Mouse (Mus musculus): Measurements from ENCODE around the gene Mrgprf. TPM values are rescaled to one million over a fixed set of nuclear protein-coding genes. Genes with fewer than 3 reads are reported as not detected.

Mrgprf gene
- polyA plus RNA-seq, 1 experiment, result 4.4 TPM

- Histone ChIP-seq H3ac (ENCODE audit: control insufficient read depth, insufficient read length) (no peak overlapping the region), H3K79me2 (ENCODE audit: control insufficient read depth, insufficient read depth) (no peaks in the 10 kb centered on the region), H3K4me3 (no peak overlapping the region), H3K27me3 (ENCODE audit: control insufficient read depth, insufficient read depth, insufficient read length) (no peaks in the 10 kb centered on the region), H3K36me3 (ENCODE audit: control insufficient read depth, insufficient read depth) (no peaks in the 10 kb centered on the region), H3K4me2 (ENCODE audit: low read depth) (peak overlapping the region; percentile 1)
- no peak for TF ChIP-seq MAX (IDR thresholded peaks at IDR 0.05; ENCODE audit: low read depth)
- no peak for TF ChIP-seq MYOD1 (IDR thresholded peaks at IDR 0.05; ENCODE audit: control insufficient read depth in 1 of 3, insufficient read length in 2 of 3, low read depth in 2 of 3)
- TF ChIP-seq TCF12 (IDR thresholded peaks at IDR 0.05; ENCODE audit: insufficient read depth, poor library complexity, severe bottlenecking), result no peak
- no peak for TF ChIP-seq MYOG (IDR thresholded peaks at IDR 0.05; ENCODE audit: control insufficient read depth in 1 of 3, insufficient read depth in 1 of 3, insufficient read length in 2 of 3, low read depth in 2 of 3)
- no peak for TF ChIP-seq REST (IDR thresholded peaks at IDR 0.05; ENCODE audit: insufficient read depth, insufficient read length)
- TF ChIP-seq POLR2AphosphoS2 (IDR thresholded peaks at IDR 0.05; ENCODE audit: insufficient read length, low read depth), result no peak
- no peak for TF ChIP-seq SRF (IDR thresholded peaks at IDR 0.05; ENCODE audit: control insufficient read depth, insufficient read length, low read depth)
- TF ChIP-seq USF1 (IDR thresholded peaks at IDR 0.05; ENCODE audit: low read depth), result no peak
- no peak for TF ChIP-seq TCF3 (IDR thresholded peaks at IDR 0.05; ENCODE audit: insufficient read length, low read depth)
- TF ChIP-seq POLR2A (IDR thresholded peaks at IDR 0.05; ENCODE audit: insufficient read length, low read depth), result no peak
- TF ChIP-seq CEBPB (IDR thresholded peaks at IDR 0.05; ENCODE audit: insufficient read depth, poor library complexity, severe bottlenecking), result no peak
- TF ChIP-seq E2F4 (IDR thresholded peaks at IDR 0.05; ENCODE audit: insufficient read depth), result no peak
These were observed 11.5 kb downstream of the Mrgprf start for GRCm38 (mm10) chr7:145312137-145312536.

GRCm38 (mm10) chr7:145314785-145315411 is 14.3 kb downstream of the Mrgprf start, which contains the start of gene Mrgprd:
Gene Mrgprd (plus strand): TSS chr7:145314835.
- H3K4me2 ChIP-seq (ENCODE audit: low read depth), result no peak within 1 kb of the TSS
- H3K27me3 ChIP-seq (ENCODE audit: control insufficient read depth, insufficient read depth, insufficient read length), result no peaks in the 10 kb centered on the region
- no peak for TF ChIP-seq MAX (IDR thresholded peaks at IDR 0.05; ENCODE audit: low read depth)
- TF ChIP-seq TCF12 (IDR thresholded peaks at IDR 0.05; ENCODE audit: insufficient read depth, poor library complexity, severe bottlenecking), result no peak
- TF ChIP-seq CEBPB (IDR thresholded peaks at IDR 0.05; ENCODE audit: insufficient read depth, poor library complexity, severe bottlenecking), result no peak
- no peak for TF ChIP-seq REST (IDR thresholded peaks at IDR 0.05; ENCODE audit: insufficient read depth, insufficient read length)
- no peak for TF ChIP-seq POLR2A (IDR thresholded peaks at IDR 0.05; ENCODE audit: insufficient read length, low read depth)
- TF ChIP-seq USF1 (IDR thresholded peaks at IDR 0.05; ENCODE audit: low read depth), result no peak
- TF ChIP-seq MYOD1 (IDR thresholded peaks at IDR 0.05; ENCODE audit: control insufficient read depth in 1 of 3, insufficient read length in 2 of 3, low read depth in 2 of 3), result no peak
- no peak for TF ChIP-seq SRF (IDR thresholded peaks at IDR 0.05; ENCODE audit: control insufficient read depth, insufficient read length, low read depth)
- TF ChIP-seq TCF3 (IDR thresholded peaks at IDR 0.05; ENCODE audit: insufficient read length, low read depth), result no peak
- no peak for TF ChIP-seq E2F4 (IDR thresholded peaks at IDR 0.05; ENCODE audit: insufficient read depth)
- no peak for TF ChIP-seq POLR2AphosphoS2 (IDR thresholded peaks at IDR 0.05; ENCODE audit: insufficient read length, low read depth)
- no peak for TF ChIP-seq MYOG (IDR thresholded peaks at IDR 0.05; ENCODE audit: control insufficient read depth in 1 of 3, insufficient read depth in 1 of 3, insufficient read length in 2 of 3, low read depth in 2 of 3)
- no peak within 1 kb of the TSS for H3ac ChIP-seq (ENCODE audit: control insufficient read depth, insufficient read length)
- no peak within 1 kb of the TSS for H3K4me3 ChIP-seq
- no peaks in the 10 kb centered on the region for H3K36me3 ChIP-seq (ENCODE audit: control insufficient read depth, insufficient read depth)
- no peaks in the 10 kb centered on the region for H3K79me2 ChIP-seq (ENCODE audit: control insufficient read depth, insufficient read depth)

GRCm38 (mm10) chr7:145317522-145317921 is 16.9 kb downstream of the Mrgprf start:
- peak; percentile 65 for TF ChIP-seq TCF3 (IDR thresholded peaks at IDR 0.05; ENCODE audit: insufficient read length, low read depth)
- no peak for TF ChIP-seq POLR2AphosphoS2 (IDR thresholded peaks at IDR 0.05; ENCODE audit: insufficient read length, low read depth)
- TF ChIP-seq MYOG (IDR thresholded peaks at IDR 0.05; ENCODE audit: control insufficient read depth in 1 of 3, insufficient read depth in 1 of 3, insufficient read length in 2 of 3, low read depth in 2 of 3), result peak; percentile 82 to 97 (median 93)
- TF ChIP-seq MAX (IDR thresholded peaks at IDR 0.05; ENCODE audit: low read depth), result peak; percentile 34
- peak; percentile 79 for TF ChIP-seq TCF12 (IDR thresholded peaks at IDR 0.05; ENCODE audit: insufficient read depth, poor library complexity, severe bottlenecking)
- peak; percentile 65 to 94 (median 93) for TF ChIP-seq MYOD1 (IDR thresholded peaks at IDR 0.05; ENCODE audit: control insufficient read depth in 1 of 3, insufficient read length in 2 of 3, low read depth in 2 of 3)
- TF ChIP-seq USF1 (IDR thresholded peaks at IDR 0.05; ENCODE audit: low read depth), result no peak
- TF ChIP-seq CEBPB (IDR thresholded peaks at IDR 0.05; ENCODE audit: insufficient read depth, poor library complexity, severe bottlenecking), result no peak
- no peak for TF ChIP-seq E2F4 (IDR thresholded peaks at IDR 0.05; ENCODE audit: insufficient read depth)
- no peak for TF ChIP-seq REST (IDR thresholded peaks at IDR 0.05; ENCODE audit: insufficient read depth, insufficient read length)
- no peak overlapping the region for H3K4me3 ChIP-seq
- peak overlapping the region; percentile 2 for H3K4me2 ChIP-seq (ENCODE audit: low read depth)
- H3K27me3 ChIP-seq (ENCODE audit: control insufficient read depth, insufficient read depth, insufficient read length), result no peaks in the 10 kb centered on the region
- no peaks in the 10 kb centered on the region for H3K36me3 ChIP-seq (ENCODE audit: control insufficient read depth, insufficient read depth)
- no peak overlapping the region for H3ac ChIP-seq (ENCODE audit: control insufficient read depth, insufficient read length)
- no peaks in the 10 kb centered on the region for H3K79me2 ChIP-seq (ENCODE audit: control insufficient read depth, insufficient read depth)

- H3K79me2 ChIP-seq (ENCODE audit: control insufficient read depth, insufficient read depth), result no peaks in the 10 kb centered on the region
- peaks cover 12% of the 10 kb centered on the region for H3K27me3 ChIP-seq (ENCODE audit: control insufficient read depth, insufficient read depth, insufficient read length)
- peak overlapping the region; percentile 5 for H3K4me2 ChIP-seq (ENCODE audit: low read depth)
- no peak overlapping the region for H3K4me3 ChIP-seq
- H3ac ChIP-seq (ENCODE audit: control insufficient read depth, insufficient read length), result no peak overlapping the region
- H3K36me3 ChIP-seq (ENCODE audit: control insufficient read depth, insufficient read depth), result no peaks in the 10 kb centered on the region
- TF ChIP-seq USF1 (IDR thresholded peaks at IDR 0.05; ENCODE audit: low read depth) (no peak), POLR2A (IDR thresholded peaks at IDR 0.05; ENCODE audit: insufficient read length, low read depth) (no peak), TCF12 (IDR thresholded peaks at IDR 0.05; ENCODE audit: insufficient read depth, poor library complexity, severe bottlenecking) (no peak), SRF (IDR thresholded peaks at IDR 0.05; ENCODE audit: control insufficient read depth, insufficient read length, low read depth) (no peak), REST (IDR thresholded peaks at IDR 0.05; ENCODE audit: insufficient read depth, insufficient read length) (no peak), E2F4 (IDR thresholded peaks at IDR 0.05; ENCODE audit: insufficient read depth) (no peak), CEBPB (IDR thresholded peaks at IDR 0.05; ENCODE audit: insufficient read depth, poor library complexity, severe bottlenecking) (no peak), POLR2AphosphoS2 (IDR thresholded peaks at IDR 0.05; ENCODE audit: insufficient read length, low read depth) (no peak), TCF3 (IDR thresholded peaks at IDR 0.05; ENCODE audit: insufficient read length, low read depth) (no peak), MAX (IDR thresholded peaks at IDR 0.05; ENCODE audit: low read depth) (no peak)
These were observed 18.9 kb downstream of the Mrgprf start for GRCm38 (mm10) chr7:145319481-145319880.

All from myocyte (in vitro differentiated cells).